Mouse (Mus musculus) ES-E14 (cell line): ENCODE results near the gene BC034090. TPM values are rescaled to one million over a fixed set of nuclear protein-coding genes. Genes with fewer than 3 reads are reported as not detected.

Experiments used
- DNase-seq: peaks from one replicate; pipeline ENCODE4 v3.0.0-alpha.2; 2013; ENCODE audit warnings: low read depth, low spot score
- H3K27ac ChIP-seq: 2 replicates; pipeline ENCODE4 v1.5.1; 2012; ENCODE audit warnings: low read depth, mild to moderate bottlenecking, low read length, moderate library complexity, mixed read lengths; ENCODE audit not compliant: poor library complexity, insufficient read depth, severe bottlenecking
- H3K36me3 ChIP-seq: 2 replicates; pipeline ENCODE4 v1.6.1; 2012; ENCODE audit warnings: mild to moderate bottlenecking, low read length, moderate library complexity, mixed read lengths; ENCODE audit not compliant: control insufficient read depth, poor library complexity, insufficient read depth, severe bottlenecking
- H3K4me1 ChIP-seq, 2 experiments: fragments of 150-350 bp in 1 of 2; sonication (generic) in 1 of 2; 2 replicates each; pipeline ENCODE4 v1.6.1; 2012; ENCODE audit warnings: low read length in 2 of 2, mild to moderate bottlenecking in 1 of 2, mixed read lengths in 1 of 2; ENCODE audit not compliant: control insufficient read depth in 2 of 2, insufficient read depth in 2 of 2, poor library complexity in 1 of 2
- H3K4me3 ChIP-seq, 2 experiments: fragments of 150-350 bp in 1 of 2; sonication (generic) in 1 of 2; 2 replicates each; pipeline ENCODE4 v1.5.1; 2012; ENCODE audit warnings: low read length in 2 of 2, low read depth in 1 of 2, mild to moderate bottlenecking in 1 of 2, mixed read lengths in 1 of 2; ENCODE audit not compliant: insufficient read depth in 1 of 2, poor library complexity in 1 of 2, severe bottlenecking in 1 of 2
- H3K9ac ChIP-seq: 2 replicates; pipeline ENCODE4 v1.6.1; 2012; ENCODE audit warnings: low read depth, mild to moderate bottlenecking, low read length, mixed read lengths; ENCODE audit not compliant: poor library complexity, insufficient read depth, severe bottlenecking
- H3K9me3 ChIP-seq: fragments of 150-350 bp; sonication (generic); 2 replicates; pipeline ENCODE4 v1.6.1; 2012; ENCODE audit warnings: low read depth, mild to moderate bottlenecking, low read length; ENCODE audit not compliant: control insufficient read depth, insufficient read depth
- CHD2 ChIP-seq: IDR thresholded peaks from 2 replicates; pipeline ENCODE4 v1.6.1; 2014; ENCODE audit warnings: mild to moderate bottlenecking, low read depth, low read length, inconsistent platforms
- HCFC1 ChIP-seq: IDR thresholded peaks from 2 replicates; pipeline ENCODE4 v1.6.1; 2012; ENCODE audit warnings: low read length, inconsistent platforms, borderline replicate concordance; ENCODE audit not compliant: insufficient read depth
- MAFK ChIP-seq: IDR thresholded peaks from 2 replicates; pipeline ENCODE4 v1.6.1; 2014; ENCODE audit warnings: mild to moderate bottlenecking, low read depth, low read length, inconsistent platforms; ENCODE audit not compliant: insufficient read depth
- ZC3H11A ChIP-seq: IDR thresholded peaks from 2 replicates; pipeline ENCODE4 v1.6.1; 2012; ENCODE audit warnings: low read depth, mild to moderate bottlenecking, inconsistent platforms, low read length, borderline replicate concordance
- ZNF384 ChIP-seq: IDR thresholded peaks from 2 replicates; pipeline ENCODE4 v1.6.1; 2012; ENCODE audit warnings: low read depth, low read length, inconsistent platforms
- in situ Hi-C, 2 experiments: fragments of 600-800 bp; cut with MboI; formaldehyde crosslinking; loops; one replicate each; pipeline ENCODE4 v1.15.1; 2025; ENCODE audit warnings: low sequenced_read_pairs in 2 of 2, inconsistent platforms in 1 of 2; ENCODE audit not compliant: unreplicated experiment in 2 of 2
- total RNA-seq: library from RNA; depleted of rRNA; stranded (reverse); fragments of 300-350 nt; gene quantifications from 2 replicates; pipeline ENCODE4 v1.2.3, GENCODE M21; 2012

Gene BC034090
- total RNA-seq, 1 experiment: 7.8 TPM

DNA sequence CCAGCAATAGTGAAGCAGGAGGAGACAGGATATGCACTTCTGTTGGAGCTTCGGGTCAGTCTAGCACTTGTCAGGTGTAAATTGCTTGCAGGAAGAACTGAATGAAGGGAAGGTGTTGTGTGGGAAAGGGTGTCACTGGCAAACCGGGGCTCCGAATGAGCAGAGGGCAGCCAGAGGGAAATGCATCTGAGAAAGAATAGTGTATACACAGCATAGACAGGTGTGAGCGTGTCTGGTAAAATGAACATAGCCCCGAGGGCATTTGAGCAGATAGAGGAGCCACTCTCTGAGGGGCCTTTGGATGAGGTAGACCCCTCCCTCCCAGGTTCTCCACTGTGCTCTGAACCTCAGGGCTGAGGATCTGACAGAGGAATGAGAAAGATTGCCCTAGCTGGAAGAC lies 3.8 kb upstream of the BC034090 start:
- DNase-seq: no peak
- Histone ChIP-seq H3K9ac (no peak overlapping the region), H3K36me3 (no peaks in the 10 kb centered on the region), H3K27ac (no peak overlapping the region), H3K4me1 (peaks cover 9 to 25% of the 10 kb centered on the region in 2 experiments; a peak in 2 of 4 replicates), H3K4me3 (no peak overlapping the region), H3K9me3 (no peaks in the 10 kb centered on the region)
- TF ChIP-seq ZC3H11A: no peak
- no peak for TF ChIP-seq ZNF384
- TF ChIP-seq MAFK: no peak
- TF ChIP-seq HCFC1: no peak
- TF ChIP-seq CHD2: no peak
- in situ Hi-C loops: loop anchor here in 1 of 2 experiments (25.0 kb wide), 1 partner anchor 489 kb away; no protein-coding TSS in a partner anchor

- Histone ChIP-seq H3K27ac (no peak overlapping the region), H3K9ac (no peak overlapping the region), H3K9me3 (no peaks in the 10 kb centered on the region), H3K36me3 (no peaks in the 10 kb centered on the region), H3K4me3 (no peak overlapping the region), H3K4me1 (peaks cover 9 to 25% of the 10 kb centered on the region in 2 experiments; a peak in 2 of 4 replicates)
- TF ChIP-seq MAFK (no peak), ZC3H11A (no peak), ZNF384 (no peak), CHD2 (no peak), HCFC1 (no peak)
- no peak for DNase-seq
- in situ Hi-C loops: loop anchor here in 1 of 2 experiments (25.0 kb wide), 1 partner anchor 490 kb away; no protein-coding TSS in a partner anchor
Observed at GRCm38 (mm10) chr1:155247441-155247840, 3.2 kb upstream of the BC034090 start.

- H3K9me3 ChIP-seq: no peaks in the 10 kb centered on the region
- DNase-seq: no peak
- no peak for TF ChIP-seq CHD2
- no peak overlapping the region for H3K27ac ChIP-seq
- H3K4me3 ChIP-seq: no peak overlapping the region
- H3K36me3 ChIP-seq: no peaks in the 10 kb centered on the region
- peaks cover 9 to 19% of the 10 kb centered on the region in 2 experiments; a peak in 2 of 4 replicates for H3K4me1 ChIP-seq
- in situ Hi-C loops: loop anchor here in 1 of 2 experiments (25.0 kb wide), 1 partner anchor 492 kb away; no protein-coding TSS in a partner anchor
- no peak overlapping the region for H3K9ac ChIP-seq
Observed at GRCm38 (mm10) chr1:155245516-155245915, 1.3 kb upstream of the BC034090 start.

DNA sequence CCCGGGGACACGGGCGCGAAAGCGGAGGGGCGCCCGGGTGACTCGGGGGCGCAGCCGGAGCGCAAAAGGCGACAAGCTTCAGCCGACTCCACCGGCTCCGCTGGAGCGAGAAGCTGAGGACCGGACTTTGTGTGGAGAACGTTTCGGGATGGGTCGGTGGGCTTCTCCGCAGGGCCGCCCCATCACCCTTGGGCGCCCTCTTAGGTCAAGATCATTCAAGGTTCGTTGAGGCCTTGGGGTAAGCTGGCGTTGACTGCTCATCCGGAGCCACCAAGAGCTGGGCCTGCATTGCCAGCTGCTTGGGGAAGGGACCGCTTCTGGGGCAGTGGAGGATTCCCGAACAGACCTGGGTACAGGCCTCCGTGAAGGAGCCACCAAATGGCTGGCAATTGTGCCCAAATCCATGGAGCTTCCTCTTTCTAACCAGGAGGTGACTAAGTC lies 547 bp upstream of the BC034090 start:
- no peaks in the 10 kb centered on the region for H3K36me3 ChIP-seq
- peak overlapping the region; percentile 60 for H3K9ac ChIP-seq
- TF ChIP-seq ZC3H11A: no peak
- TF ChIP-seq MAFK: no peak
- TF ChIP-seq HCFC1: no peak
- no peak for TF ChIP-seq ZNF384
- no peak for TF ChIP-seq CHD2
- H3K4me1 ChIP-seq: peaks cover 9 to 14% of the 10 kb centered on the region in 2 experiments; a peak in 2 of 4 replicates
- no peak for DNase-seq
- H3K4me3 ChIP-seq: peak overlapping the region; percentile 65 to 68
- H3K27ac ChIP-seq: no peak overlapping the region
- in situ Hi-C loops: loop anchor here in 1 of 2 experiments (25.0 kb wide), 1 partner anchor 493 kb away; no protein-coding TSS in a partner anchor
- H3K9me3 ChIP-seq: no peaks in the 10 kb centered on the region

DNA sequence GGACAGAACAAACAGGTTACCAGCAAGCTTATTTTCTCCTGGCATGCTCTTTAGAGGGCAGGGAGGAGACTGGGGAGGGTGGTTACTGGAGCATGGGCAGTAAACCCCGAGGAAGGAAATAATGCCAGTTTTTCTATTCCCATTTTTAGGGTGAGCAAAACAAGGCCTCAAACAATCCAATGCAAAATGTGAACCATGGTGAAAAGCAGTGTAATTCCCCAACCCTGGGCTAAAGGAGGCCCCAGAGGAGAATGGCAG lies 1.8 kb downstream of the BC034090 start:
- DNase-seq: no peak
- in situ Hi-C loops: loop anchor here in 1 of 2 experiments (25.0 kb wide), 1 partner anchor 495 kb away; no protein-coding TSS in a partner anchor
- TF ChIP-seq MAFK (no peak), CHD2 (no peak), HCFC1 (no peak), ZC3H11A (no peak), ZNF384 (no peak)
- no peaks in the 10 kb centered on the region for H3K9me3 ChIP-seq
- H3K36me3 ChIP-seq: no peaks in the 10 kb centered on the region
- H3K4me1 ChIP-seq: peaks cover 4 to 10% of the 10 kb centered on the region in 2 experiments; a peak in 2 of 4 replicates
- H3K4me3 ChIP-seq: no peak overlapping the region
- no peak overlapping the region for H3K27ac ChIP-seq
- no peak overlapping the region for H3K9ac ChIP-seq
